Mouse (Mus musculus) heart, postnatal 25 days (tissue): ENCODE measurements around the gene Hecw2. TPM values are rescaled to one million over a fixed set of nuclear protein-coding genes. Genes with fewer than 3 reads are reported as not detected.

Experiments
- DNase-seq: peaks from one replicate; pipeline ENCODE4 v3.0.0; 2022; ENCODE audit warnings: low spot score
- intact Hi-C: fragments of 180-260 bp; cut with DNase I; formaldehyde crosslinking; loops from one replicate; pipeline ENCODE4 v1.15.1; 2025
- total RNA-seq, 2 experiments: library from RNA; stranded (reverse); gene quantifications; 2 replicates each; pipeline ENCODE4 v1.2.3; 2021

The Hecw2 gene
- total RNA-seq, 2 experiments from 2014 or later = 8.7 to 11.7 TPM

DNA sequence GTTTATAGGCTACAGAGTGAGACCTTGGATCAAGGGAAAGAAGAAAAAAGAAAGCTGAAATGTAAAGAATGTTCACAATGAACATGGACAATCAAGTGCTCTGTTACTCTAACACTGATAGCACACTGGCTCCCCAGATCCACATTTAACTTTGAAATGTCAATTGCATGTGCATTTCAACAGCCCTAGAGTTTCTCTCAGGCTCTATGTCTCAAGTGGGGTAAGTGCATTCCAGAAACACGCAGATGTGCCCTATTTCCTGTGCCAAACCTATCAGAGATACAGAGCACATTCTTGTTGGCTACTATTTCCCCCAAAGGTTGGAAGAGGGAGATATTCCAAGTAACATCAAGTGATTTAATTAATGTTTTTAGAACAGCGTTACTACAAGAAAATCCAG, 192.9 kb downstream of the Hecw2 start:
- no peak for DNase-seq
- intact Hi-C loops = no loop called here

GRCm38 (mm10) chr1:53997239-53997638, 197.7 kb downstream of the Hecw2 start:
- DNase-seq = no peak
- intact Hi-C loops = no loop called here

DNA sequence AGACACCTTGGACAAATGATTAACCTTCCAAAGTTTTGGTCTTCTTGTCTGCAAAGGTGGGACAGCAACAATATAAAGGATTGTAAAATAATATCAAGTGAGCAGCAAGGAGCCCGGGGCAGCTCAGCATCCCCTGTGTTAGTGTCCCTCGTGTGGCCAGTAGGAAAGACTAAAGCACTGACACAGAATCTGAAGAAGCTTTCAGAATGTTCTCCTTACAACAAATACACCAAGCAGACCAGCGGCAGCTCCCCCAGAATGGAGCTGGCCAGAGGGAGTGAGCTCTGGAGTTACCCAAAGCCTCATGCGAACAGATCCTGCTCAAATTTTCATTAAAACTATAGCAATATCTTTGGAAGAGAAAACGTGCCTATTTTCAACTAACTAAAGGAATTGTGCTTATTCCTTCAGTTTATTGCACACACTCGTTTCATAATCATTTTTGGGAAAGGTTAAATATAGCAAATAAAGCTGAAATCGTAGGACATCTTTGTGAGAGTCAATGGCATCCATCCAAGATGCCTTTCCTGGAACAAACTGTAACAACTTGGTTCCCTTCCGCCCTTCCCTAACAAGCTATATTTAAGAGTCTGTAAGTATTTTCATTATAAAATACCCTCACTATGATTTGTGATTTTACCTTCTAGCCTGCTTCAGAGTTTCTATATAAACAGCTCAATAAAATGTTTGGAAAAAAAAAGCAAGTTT, 208.6 kb downstream of the Hecw2 start:
- intact Hi-C loops = no loop called here
- DNase-seq = no peak

DNA sequence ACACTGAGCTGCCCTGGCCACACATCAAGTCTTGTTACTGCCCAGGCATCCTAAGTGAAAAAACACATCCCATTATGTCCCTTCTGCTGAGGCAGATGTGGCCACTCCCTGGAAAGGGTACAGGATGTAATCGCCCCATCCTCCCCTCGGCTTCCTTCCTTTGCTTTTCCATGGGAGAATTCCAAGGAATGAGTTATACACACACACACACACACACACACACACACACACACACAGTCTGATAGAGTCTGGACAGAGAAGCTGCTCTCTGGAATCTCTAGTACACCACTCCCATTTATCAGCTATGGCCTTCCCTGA, 216.5 kb downstream of the Hecw2 start:
- DNase-seq = peak; percentile 69
- intact Hi-C loops = loop anchor here (5.0 kb wide), 2 partner anchors 36 to 71 kb away; no protein-coding TSS in a partner anchor

GRCm38 (mm10) chr1:53977806-53978513, 217.0 kb downstream of the Hecw2 start:
- intact Hi-C loops = loop anchor here (2.0 to 5.0 kb wide), 3 partner anchors 36 to 71 kb away; no protein-coding TSS in a partner anchor
- DNase-seq = no peak

DNA sequence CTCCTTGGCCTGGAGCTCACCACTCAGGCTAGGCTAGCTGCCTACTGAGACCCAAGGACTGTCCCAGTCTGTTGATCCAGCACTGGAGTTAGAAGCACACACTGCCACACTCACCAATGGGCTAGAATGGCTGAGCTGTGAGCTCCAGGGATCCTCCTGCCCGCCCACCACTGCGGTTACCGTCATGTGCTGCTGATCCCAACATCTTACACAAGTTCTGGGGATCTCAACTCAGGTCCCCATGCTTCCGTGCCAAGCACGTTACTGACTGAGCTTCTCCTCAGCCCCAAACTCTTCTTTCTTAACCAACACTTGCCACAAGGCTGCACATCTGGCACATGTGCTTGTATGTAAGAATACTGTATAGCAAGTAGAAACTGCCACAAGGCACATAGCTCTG, 218.2 kb downstream of the Hecw2 start:
- intact Hi-C loops = loop anchor here (2.0 to 5.0 kb wide), 3 partner anchors 34 to 69 kb away; no protein-coding TSS in a partner anchor
- DNase-seq = no peak

DNA sequence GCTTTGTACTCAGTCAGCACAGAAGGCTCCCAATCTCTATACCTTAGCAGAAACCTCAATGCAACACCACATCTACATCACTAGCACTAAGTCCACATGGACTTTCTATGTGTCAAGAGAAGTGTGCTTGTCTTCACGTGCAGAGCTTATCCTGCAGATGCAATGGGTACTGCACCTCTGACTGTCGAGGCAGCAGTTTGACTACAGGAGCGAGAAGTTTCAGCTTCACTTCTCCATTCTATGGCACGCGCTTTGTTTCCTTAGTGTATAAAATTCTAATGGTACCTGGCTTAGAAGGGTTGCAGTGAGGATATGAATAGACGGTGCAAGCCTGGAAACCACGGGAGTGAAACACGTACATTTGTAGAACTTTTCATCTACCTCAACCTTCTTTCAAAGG, 218.9 kb downstream of the Hecw2 start:
- intact Hi-C loops = loop anchor here (2.0 to 5.0 kb wide), 3 partner anchors 34 to 69 kb away; no protein-coding TSS in a partner anchor
- no peak for DNase-seq

- intact Hi-C loops = loop anchor here (2.0 to 5.0 kb wide), 4 partner anchors 33 to 136 kb away; no protein-coding TSS in a partner anchor
- no peak for DNase-seq
Observed at GRCm38 (mm10) chr1:53974941-53975340, 220.0 kb downstream of the Hecw2 start.

DNA sequence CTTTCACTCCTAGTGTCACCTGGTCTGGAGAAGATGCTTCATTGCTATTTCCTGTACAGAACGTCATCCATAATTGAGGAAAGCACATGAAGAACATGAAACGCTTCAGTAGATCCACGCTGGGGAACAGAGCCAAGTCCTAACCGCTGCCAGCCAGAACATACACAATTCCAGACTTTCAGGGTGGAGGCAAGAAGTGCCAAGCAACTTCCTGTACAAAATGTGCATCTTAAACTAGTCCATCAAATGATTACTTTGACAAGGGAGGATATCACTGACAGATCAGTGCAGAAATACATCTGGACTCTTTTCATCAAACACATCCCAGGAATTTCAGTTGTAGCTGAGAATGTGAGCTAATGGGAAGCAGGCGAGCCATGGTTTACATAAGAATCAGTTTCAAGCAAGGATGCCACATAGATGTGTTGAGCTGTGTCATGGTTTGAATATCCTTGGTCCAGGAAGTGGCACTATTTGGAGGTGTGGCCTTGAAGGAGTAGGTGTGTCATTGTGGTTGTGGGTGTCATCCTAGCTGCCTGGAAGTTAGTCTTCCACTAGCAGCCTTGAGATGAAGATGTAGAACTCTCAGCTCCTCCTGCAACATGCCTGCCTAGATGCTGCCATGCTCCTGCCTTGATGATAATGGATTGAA, 224.5 kb downstream of the Hecw2 start:
- no peak for DNase-seq
- intact Hi-C loops = loop anchor here (5.0 kb wide), 1 partner anchor 38 kb away; no protein-coding TSS in a partner anchor

GRCm38 (mm10) chr1:53952395-53952794, 242.6 kb downstream of the Hecw2 start:
- intact Hi-C loops = no loop called here
- DNase-seq = no peak

DNA sequence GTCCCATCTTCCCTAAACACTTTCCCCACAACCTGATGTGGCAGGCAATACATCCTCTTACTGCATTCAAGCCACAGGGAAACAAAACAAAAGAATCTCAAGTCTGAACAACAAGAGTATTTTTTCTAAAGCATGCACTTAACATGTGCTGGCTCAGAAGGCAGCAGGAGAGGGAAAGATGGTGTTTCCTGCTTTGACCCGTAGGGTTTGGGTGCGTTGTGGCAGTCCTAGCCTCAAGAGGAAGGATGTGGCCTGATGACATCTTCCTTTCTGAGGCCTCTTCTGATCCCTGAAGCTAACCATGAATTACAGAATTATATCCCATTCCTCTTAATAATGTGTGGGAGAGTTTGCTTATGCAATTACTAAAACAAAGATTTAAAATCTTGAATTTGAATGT, 249.2 kb downstream of the Hecw2 start:
- intact Hi-C loops = no loop called here
- no peak for DNase-seq

- intact Hi-C loops = loop anchor here (5.0 kb wide), 1 partner anchor 35 kb away; no protein-coding TSS in a partner anchor
Observed at GRCm38 (mm10) chr1:53942468-53942867, 252.5 kb downstream of the Hecw2 start.

GRCm38 (mm10) chr1:53941528-53941927, 253.4 kb downstream of the Hecw2 start:
- no peak for DNase-seq
- intact Hi-C loops = loop anchor here (5.0 kb wide), 1 partner anchor 36 kb away; no protein-coding TSS in a partner anchor

More at GRCm38 (mm10) chr1:53942468-53942867, 252.5 kb downstream of the Hecw2 start:
- DNase-seq = no peak

GRCm38 (mm10) chr1:53940268-53941017, 254.5 kb downstream of the Hecw2 start:
- DNase-seq = no peak
- intact Hi-C loops = loop anchor here (5.0 kb wide), 1 partner anchor 37 kb away; no protein-coding TSS in a partner anchor

- intact Hi-C loops = no loop called here
- no peak for DNase-seq
Observed at GRCm38 (mm10) chr1:53939291-53939690, 255.7 kb downstream of the Hecw2 start.

- intact Hi-C loops = loop anchor here (5.0 kb wide), 1 partner anchor 39 kb away; no protein-coding TSS in a partner anchor
- DNase-seq = no peak
Observed at GRCm38 (mm10) chr1:53933308-53933707, 261.7 kb downstream of the Hecw2 start.

DNA sequence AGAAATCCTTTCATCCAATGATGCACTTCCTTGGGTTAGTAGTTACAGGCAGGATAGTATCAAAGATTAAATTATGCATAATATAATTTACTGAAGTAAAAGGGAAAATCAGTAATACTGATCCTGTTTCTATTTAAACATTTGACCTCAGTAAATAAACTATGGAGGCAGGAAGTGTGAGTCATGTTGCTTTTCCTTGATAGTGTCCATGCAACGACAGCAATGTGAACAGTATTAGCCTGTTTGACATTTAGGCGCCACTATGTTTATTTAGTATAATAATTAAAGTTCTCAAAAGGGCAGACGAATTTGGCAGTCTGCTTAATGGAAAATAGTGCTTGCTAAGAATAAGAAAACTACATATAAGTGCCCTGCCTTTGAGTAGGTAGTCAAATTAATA, 263.7 kb downstream of the Hecw2 start:
- intact Hi-C loops = loop anchor here (5.0 kb wide), 1 partner anchor 41 kb away; no protein-coding TSS in a partner anchor
- no peak for DNase-seq

DNA sequence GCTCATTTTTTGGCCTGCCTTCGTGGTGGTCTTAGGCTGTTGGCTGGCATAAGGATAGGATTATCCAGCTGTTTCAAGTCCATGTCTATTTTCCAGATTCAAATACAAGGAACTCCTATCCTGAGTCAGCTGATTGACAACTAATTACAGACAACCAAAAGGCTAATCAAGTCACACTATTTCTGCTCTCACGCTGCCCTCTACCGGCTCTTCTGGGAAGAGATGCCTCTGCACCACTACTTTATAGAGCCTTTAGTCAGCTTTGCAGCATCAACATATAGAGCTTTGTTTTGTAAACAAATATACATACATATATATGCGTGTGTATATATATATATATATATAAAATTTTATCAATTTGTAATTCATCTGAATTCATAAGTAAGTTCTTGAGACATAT, 267.4 kb downstream of the Hecw2 start:
- intact Hi-C loops = no loop called here
- DNase-seq = no peak

DNA sequence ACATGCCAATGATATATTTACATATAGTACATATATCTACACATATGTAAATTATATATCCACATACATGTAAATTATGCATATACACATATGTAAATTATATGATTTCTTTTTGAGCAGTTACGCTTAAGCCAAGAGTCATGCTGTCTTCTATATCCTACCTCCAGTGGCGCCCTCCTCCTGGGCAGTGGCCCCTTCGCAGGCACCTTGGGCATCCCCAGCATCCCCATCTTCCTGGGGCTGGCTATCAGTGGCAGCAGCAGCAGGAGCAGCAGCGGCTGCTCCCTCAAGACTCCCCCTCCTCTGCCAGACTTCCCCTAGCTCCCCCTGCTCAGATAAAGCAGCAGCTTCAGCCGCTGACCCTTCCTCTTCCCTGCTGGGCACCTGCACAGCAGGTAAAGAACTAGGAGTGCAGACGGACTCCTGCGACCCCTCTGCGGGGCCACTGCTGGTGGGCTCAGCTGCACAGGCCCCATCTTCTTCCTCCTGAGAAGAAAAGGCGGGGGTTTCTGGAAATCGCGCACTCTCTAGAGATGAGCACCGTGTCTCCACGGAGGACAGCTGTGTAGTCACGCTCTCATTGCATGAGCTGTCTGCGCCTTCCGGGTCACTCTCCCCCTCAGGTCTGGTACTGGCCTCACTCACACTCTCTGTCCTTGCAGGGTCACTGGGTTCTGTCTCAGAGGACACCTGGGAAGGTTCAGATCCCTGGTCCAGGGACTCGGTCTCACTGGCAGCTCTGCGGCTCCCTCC, 269.6 kb downstream of the Hecw2 start:
- DNase-seq = no peak
- intact Hi-C loops = no loop called here
